Mouse (Mus musculus) urinary bladder, postnatal 0 days (tissue): ENCODE measurements around the gene Mrps33. TPM values are rescaled to one million over a fixed set of nuclear protein-coding genes. Genes with fewer than 3 reads are reported as not detected.

ENCODE experiments used
- polyA plus RNA-seq: library from polyadenylated mRNA; unstranded; fragments of >200 nt; fragmentation: Nextera tagmentation; extraction: Ambion mirVana; gene quantifications from 2 replicates; pipeline ENCODE4 v1.2.1, GENCODE M21; 2015

Mrps33 gene
- 107 and 113 TPM in 2 replicates for polyA plus RNA-seq

GRCm38 (mm10) chr6:39810612-39811116 lies at the start of gene Mrps33:
Mrps33 (minus strand) TSS chr6:39810988.

Other genes with a start within 250 kb of the Mrps33 start
- gene Adck2, start 237.1 kb downstream of the Mrps33 start, polyA plus RNA-seq: 17.2 and 17.9 TPM in 2 replicates
- gene Gm42420, start 225.2 kb downstream of the Mrps33 start, polyA plus RNA-seq: 1.8 TPM in 1 of 2 replicates, not detected in the other
- 485 and 503 TPM in 2 replicates for gene Ndufb2, start 218.4 kb downstream of the Mrps33 start, polyA plus RNA-seq
- gene Braf, start 85.5 kb downstream of the Mrps33 start, polyA plus RNA-seq: 9.7 and 11.2 TPM in 2 replicates
- gene Tmem178b, start 62.3 kb upstream of the Mrps33 start, polyA plus RNA-seq: 0.06 and 0.23 TPM in 2 replicates